Mouse (Mus musculus) splenic B cell, adult 2 months (primary cell): ENCODE data around the gene Tssk3.
A peak's percentile ranks its signal among the peaks of the same experiment; 100 is the strongest.
"Not testable (repeated sequence)": the region's sequence is repeated elsewhere in the genome, so short reads cannot be mapped to it uniquely, and the experiment has no call there.

Experiments used
- DNase-seq: peaks from one replicate; pipeline ENCODE4 v3.0.0-alpha.2; 2011; ENCODE audit warnings: low read depth, low spot score
- H3K27me3 ChIP-seq: 2 replicates; pipeline ENCODE4 v1.6.1; 2012; ENCODE audit warnings: mild to moderate bottlenecking, low read length, moderate library complexity, mixed read lengths; ENCODE audit not compliant: control insufficient read depth, poor library complexity, insufficient read depth, severe bottlenecking
- H3K36me3 ChIP-seq: 2 replicates; pipeline ENCODE4 v1.6.1; 2012; ENCODE audit warnings: mild to moderate bottlenecking, low read length, moderate library complexity, mixed read lengths; ENCODE audit not compliant: control insufficient read depth, poor library complexity, insufficient read depth, severe bottlenecking

Gene Tssk3

GRCm38 (mm10) chr4:129479863-129480262, 11.0 kb downstream of the Tssk3 start:
- DNase-seq: no peak
- no peaks in the 10 kb centered on the region for H3K27me3 ChIP-seq
- peaks cover 19% of the 10 kb centered on the region; the same call in 1 of the 2 replicates for H3K36me3 ChIP-seq

GRCm38 (mm10) chr4:129476047-129476446, 14.8 kb downstream of the Tssk3 start:
- no peaks in the 10 kb centered on the region for H3K27me3 ChIP-seq
- H3K36me3 ChIP-seq: peaks cover 31% of the 10 kb centered on the region
- DNase-seq: no peak

- Histone ChIP-seq H3K36me3 (peaks cover 8% of the 10 kb centered on the region; the same call in 1 of the 2 replicates), H3K27me3 (no peaks in the 10 kb centered on the region)
- DNase-seq: no peak
These were observed 26.5 kb downstream of the Tssk3 start for GRCm38 (mm10) chr4:129464286-129464815.

DNA sequence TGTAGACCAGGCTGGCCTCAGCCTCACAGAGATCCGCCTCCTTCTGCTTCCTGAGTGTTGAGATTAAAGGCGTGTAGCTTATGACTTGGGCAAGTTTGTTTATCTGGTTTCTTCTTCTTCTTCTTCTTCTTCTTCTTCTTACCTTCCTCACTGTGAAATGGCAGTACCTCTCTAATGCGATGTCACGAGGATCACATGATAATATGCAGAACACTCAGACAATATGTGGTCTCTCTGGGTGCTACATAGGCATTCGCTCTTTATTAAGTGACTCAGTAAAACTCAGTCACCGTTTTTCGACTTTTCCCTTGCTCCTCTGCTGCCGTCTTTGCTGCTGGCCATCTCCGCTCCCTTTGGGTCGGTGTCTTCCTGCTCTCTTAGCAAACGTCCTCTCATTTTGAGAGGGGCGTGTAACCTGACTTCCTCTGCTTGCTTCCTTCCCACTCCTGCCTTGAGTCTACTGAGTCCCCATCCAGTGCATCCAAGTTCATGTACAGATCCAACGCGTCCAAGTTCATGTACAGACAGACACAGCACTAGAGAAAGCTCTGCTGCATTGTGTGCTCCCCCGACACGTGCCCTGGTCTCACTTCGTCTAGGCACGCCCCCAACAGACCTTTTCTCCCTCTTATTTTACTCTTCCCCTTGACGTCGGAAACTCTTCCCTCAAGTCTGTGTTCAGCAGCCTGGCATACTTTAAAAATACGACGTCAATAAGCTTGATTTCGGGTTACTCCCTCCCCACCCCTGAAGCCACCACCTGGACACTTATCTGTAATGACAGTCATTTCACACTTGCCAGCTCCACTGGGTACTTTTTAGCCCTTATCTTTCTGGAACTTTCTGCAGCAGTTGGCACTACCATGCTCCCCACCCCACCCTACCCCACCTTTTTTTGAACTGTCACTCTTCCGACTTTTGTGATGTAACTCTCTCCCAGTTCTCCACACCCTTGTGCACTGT, 27.4 kb downstream of the Tssk3 start:
- no peaks in the 10 kb centered on the region for H3K27me3 ChIP-seq
- DNase-seq: no peak
- peaks cover 6% of the 10 kb centered on the region; the same call in 1 of the 2 replicates for H3K36me3 ChIP-seq

GRCm38 (mm10) chr4:129462118-129462517, 28.7 kb downstream of the Tssk3 start:
- peak; percentile 18 for DNase-seq
- Histone ChIP-seq H3K36me3 (peaks cover 3% of the 10 kb centered on the region; the same call in 1 of the 2 replicates), H3K27me3 (no peaks in the 10 kb centered on the region)

- peaks cover 3% of the 10 kb centered on the region; the same call in 1 of the 2 replicates for H3K36me3 ChIP-seq
- H3K27me3 ChIP-seq: no peaks in the 10 kb centered on the region
- DNase-seq: peak; percentile 100
These were observed 29.4 kb downstream of the Tssk3 start, which contains the start of gene Bsdc1 for GRCm38 (mm10) chr4:129461183-129461960. TSS of gene Bsdc1 (plus strand) at chr4:129461581.

- Histone ChIP-seq H3K36me3 (peaks cover 3% of the 10 kb centered on the region; the same call in 1 of the 2 replicates), H3K27me3 (no peaks in the 10 kb centered on the region)
- peak; percentile 59 for DNase-seq
These were observed 30.0 kb downstream of the Tssk3 start for GRCm38 (mm10) chr4:129460827-129461182.

DNA sequence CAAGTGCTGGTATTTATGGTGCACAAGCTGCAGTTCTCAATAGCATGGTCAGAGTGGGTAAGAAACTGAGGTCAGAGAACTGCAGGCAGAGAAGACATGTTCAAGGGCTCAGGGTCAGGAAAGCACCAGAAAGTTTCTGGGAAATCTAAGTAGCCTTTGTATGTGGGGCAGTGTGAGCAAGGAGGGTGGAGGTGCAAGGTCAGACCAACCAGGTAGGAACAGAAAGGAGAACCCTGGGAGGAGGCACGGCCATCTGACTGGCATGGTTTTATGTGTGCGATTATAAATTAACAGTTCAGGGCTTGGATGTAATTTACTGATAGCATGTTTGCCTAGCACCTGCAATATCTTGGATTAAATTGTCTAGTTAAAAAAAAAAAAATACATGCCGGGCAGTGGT, 31.1 kb downstream of the Tssk3 start:
- no peaks in the 10 kb centered on the region for H3K36me3 ChIP-seq
- DNase-seq: no peak
- H3K27me3 ChIP-seq: no peaks in the 10 kb centered on the region

GRCm38 (mm10) chr4:129457311-129457710, 33.5 kb downstream of the Tssk3 start:
- H3K36me3 ChIP-seq, H3K27me3 ChIP-seq: not testable (repeated sequence)

GRCm38 (mm10) chr4:129456126-129456525, 34.7 kb downstream of the Tssk3 start:
- no peak for DNase-seq
- no peaks in the 10 kb centered on the region for H3K27me3 ChIP-seq
- no peaks in the 10 kb centered on the region for H3K36me3 ChIP-seq

More at GRCm38 (mm10) chr4:129457311-129457710, 33.5 kb downstream of the Tssk3 start:
- not testable (repeated sequence) for DNase-seq

DNA sequence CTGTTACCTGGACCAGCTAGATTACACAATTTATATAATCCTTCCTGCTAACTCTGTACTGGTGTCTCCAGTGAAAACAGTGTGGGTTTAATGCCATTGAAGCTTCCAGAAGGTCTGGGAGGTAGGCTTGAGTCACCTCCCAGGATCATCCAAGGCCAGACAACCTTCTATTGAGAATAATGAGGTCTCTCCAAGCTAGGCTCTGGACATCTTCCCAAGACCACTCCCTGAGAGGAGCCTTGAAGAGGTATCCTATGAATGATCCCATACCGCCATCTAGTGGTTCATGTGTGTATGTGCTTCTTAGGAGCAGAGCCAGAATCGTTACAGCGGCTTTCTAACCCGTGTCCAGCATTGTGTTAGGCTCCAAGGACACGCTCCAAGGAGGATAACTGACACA, 35.6 kb downstream of the Tssk3 start:
- no peaks in the 10 kb centered on the region for H3K27me3 ChIP-seq
- no peaks in the 10 kb centered on the region for H3K36me3 ChIP-seq
- peak; percentile 88 for DNase-seq

DNA sequence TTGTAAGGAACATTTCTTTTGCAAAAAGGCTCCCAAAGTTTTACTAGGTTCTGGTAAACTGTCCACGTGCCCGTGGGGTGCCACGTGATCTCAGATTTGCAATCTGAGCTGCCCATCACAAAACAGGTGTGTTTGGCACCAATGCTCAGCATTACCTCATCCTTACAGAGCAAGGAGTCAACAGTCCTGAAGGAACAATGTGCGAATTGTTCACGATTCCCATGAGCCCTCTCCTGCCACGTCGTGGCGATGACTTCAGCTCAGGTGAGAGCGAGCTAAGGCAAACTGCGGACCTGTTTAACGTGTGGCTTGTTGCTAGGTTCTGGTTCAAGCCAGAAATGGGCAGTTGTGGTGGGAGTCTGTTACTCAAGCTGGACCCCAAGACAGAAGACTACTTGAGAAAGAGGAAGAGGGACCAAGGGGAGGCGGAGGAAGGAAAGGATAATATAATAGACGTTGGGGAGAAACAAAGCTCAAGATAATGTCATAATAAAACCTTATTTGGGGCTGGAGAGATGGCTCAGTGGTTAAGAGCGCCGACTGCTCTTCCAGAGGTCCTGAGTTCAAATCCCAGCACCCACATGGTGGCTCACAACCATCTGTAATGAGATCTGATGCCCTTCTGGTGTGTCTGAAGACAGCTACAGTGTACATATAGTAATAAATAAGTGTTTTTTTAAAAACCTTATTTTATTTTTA, 39.2 kb downstream of the Tssk3 start:
- Histone ChIP-seq H3K36me3 (no peaks in the 10 kb centered on the region), H3K27me3 (no peaks in the 10 kb centered on the region)
- DNase-seq: no peak

DNA sequence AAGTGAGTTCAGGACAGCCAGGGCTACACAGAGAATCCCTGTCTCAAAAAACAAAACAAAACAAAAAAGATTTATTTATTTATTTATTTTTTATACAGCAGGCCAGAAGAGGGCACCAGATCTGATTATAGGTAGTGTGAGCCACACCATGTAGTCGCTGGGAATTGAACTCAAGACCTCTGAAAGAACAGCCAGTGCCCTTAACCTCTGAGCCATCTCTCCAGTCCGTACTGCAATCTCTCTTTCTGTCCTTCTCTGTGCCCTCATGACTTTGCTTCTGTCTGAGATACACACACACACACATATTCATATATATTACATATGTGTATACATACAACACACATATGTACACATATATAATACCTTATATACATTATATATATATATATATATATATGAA, 40.0 kb downstream of the Tssk3 start:
- DNase-seq: peak; percentile 39

DNA sequence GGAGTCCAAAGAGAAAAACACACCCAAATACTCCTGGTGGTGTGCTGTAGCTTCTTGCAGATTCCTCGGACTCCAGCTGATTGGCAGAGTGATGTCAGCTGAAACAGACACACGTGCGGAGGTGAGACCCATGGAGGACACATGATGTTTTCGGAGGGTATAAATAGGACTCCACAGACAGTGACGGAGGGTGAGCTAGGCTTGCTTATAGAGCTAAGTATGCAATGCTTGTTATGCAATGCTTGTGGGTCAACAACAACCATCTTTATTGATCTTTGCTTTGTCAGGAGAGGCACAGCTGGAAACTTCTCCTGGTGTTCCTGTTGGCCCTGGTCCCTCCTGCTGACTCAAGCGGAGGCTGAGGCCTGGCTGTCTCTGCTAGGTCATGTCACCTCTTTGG, 42.1 kb downstream of the Tssk3 start:
- Histone ChIP-seq H3K36me3 (no peaks in the 10 kb centered on the region), H3K27me3 (no peaks in the 10 kb centered on the region)
- no peak for DNase-seq

More for the DNA sequence above, 40.0 kb downstream of the Tssk3 start:
- H3K36me3 ChIP-seq: no peaks in the 10 kb centered on the region
- H3K27me3 ChIP-seq: no peaks in the 10 kb centered on the region
